Mouse (Mus musculus): ENCODE measurements around the gene Fbxo5. TPM values are rescaled to one million over a fixed set of nuclear protein-coding genes. Genes with fewer than 3 reads are reported as not detected.
A peak's percentile ranks its signal among the peaks of the same experiment; 100 is the strongest.

Gene Fbxo5
- polyA plus RNA-seq, 1 experiment from 2014 or later, result 94.5 TPM

GRCm38 (mm10) chr10:5818772-5819171 lies 13.4 kb upstream of the Fbxo5 start:
- Histone ChIP-seq H3K27me3 (ENCODE audit: control insufficient read depth, insufficient read depth, low read length) (no peaks in the 10 kb centered on the region), H3K9ac (ENCODE audit: low read length) (no peak overlapping the region), H3K36me3 (ENCODE audit: control insufficient read depth, insufficient read depth, low read length) (peaks cover 17% of the 10 kb centered on the region), H3K9me3 (ENCODE audit: control insufficient read depth, low read length) (no peaks in the 10 kb centered on the region), H3K27ac (ENCODE audit: low read depth, low read length) (no peak overlapping the region), H3K4me3 (ENCODE audit: low read depth, low read length) (no peak overlapping the region), H3K4me1 (ENCODE audit: control insufficient read depth, insufficient read depth, low read length) (peaks cover 7% of the 10 kb centered on the region), H3K4me2 (no peak overlapping the region)
- WGBS, result 89% methylated on average over 3 of the region's 3 CpGs
- DNase-seq (ENCODE audit: low spot score, missing footprints) (no peak), ATAC-seq (ENCODE audit: low FRiP score) (no peak)

DNA sequence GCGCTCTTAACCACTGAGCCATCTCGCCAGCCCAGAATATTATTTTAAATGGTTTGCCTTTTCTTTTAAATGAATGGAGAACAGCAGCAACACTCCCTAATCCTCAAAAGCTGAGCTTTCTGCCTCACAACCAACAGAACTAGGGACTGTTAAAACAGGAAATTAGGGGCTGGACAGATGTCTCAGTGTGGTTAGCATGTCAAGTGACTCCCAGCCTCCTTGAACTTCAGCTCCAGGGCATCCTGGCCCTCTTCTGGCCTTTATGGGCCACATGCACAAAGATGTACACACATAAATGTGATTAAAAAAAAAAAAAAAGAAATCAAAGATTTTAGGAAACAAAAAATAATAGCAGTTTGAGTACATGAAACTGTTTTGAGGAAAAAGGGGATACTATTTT lies 10.6 kb upstream of the Fbxo5 start:
- H3K27ac ChIP-seq (ENCODE audit: low read depth, low read length), result no peak overlapping the region
- no peak overlapping the region for H3K4me3 ChIP-seq (ENCODE audit: low read depth, low read length)
- no peaks in the 10 kb centered on the region for H3K27me3 ChIP-seq (ENCODE audit: control insufficient read depth, insufficient read depth, low read length)
- no peak overlapping the region for H3K9ac ChIP-seq (ENCODE audit: low read length)
- H3K36me3 ChIP-seq (ENCODE audit: control insufficient read depth, insufficient read depth, low read length), result peaks cover 26% of the 10 kb centered on the region
- no peaks in the 10 kb centered on the region for H3K9me3 ChIP-seq (ENCODE audit: control insufficient read depth, low read length)
- DNase-seq (ENCODE audit: low spot score, missing footprints), result no peak
- ATAC-seq (ENCODE audit: low FRiP score), result no peak
- WGBS, result 98% methylated on average over 2 of the region's 2 CpGs
- H3K4me1 ChIP-seq (ENCODE audit: control insufficient read depth, insufficient read depth, low read length), result no peaks in the 10 kb centered on the region
- no peak overlapping the region for H3K4me2 ChIP-seq

DNA sequence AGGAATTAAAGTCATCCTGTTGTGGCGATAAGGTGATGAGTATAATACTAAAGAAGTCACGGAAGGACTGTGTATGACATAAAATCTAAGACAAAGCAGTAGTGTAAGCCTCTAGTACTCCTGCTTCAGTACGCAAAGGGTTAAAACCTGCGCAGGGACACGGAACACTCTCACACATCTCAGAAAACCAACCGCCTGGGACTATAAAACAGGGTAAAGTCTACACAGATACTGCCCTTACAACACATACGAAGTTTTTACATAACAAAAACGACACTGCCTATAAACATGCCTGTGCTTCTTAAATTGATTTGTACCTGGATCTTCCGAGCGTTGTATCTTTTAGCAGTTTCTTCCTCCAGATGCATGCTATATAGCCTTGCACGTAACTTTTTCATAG lies 8.3 kb upstream of the Fbxo5 start:
- H3K4me2 ChIP-seq, result no peak overlapping the region
- no peak overlapping the region for H3K9ac ChIP-seq (ENCODE audit: low read length)
- no peak overlapping the region for H3K27ac ChIP-seq (ENCODE audit: low read depth, low read length)
- 94% methylated on average over 11 of the region's 11 CpGs for WGBS
- no peak for ATAC-seq (ENCODE audit: low FRiP score)
- no peaks in the 10 kb centered on the region for H3K9me3 ChIP-seq (ENCODE audit: control insufficient read depth, low read length)
- H3K4me3 ChIP-seq (ENCODE audit: low read depth, low read length), result no peak overlapping the region
- H3K27me3 ChIP-seq (ENCODE audit: control insufficient read depth, insufficient read depth, low read length), result no peaks in the 10 kb centered on the region
- no peaks in the 10 kb centered on the region for H3K4me1 ChIP-seq (ENCODE audit: control insufficient read depth, insufficient read depth, low read length)
- peaks cover 24% of the 10 kb centered on the region for H3K36me3 ChIP-seq (ENCODE audit: control insufficient read depth, insufficient read depth, low read length)
- DNase-seq (ENCODE audit: low spot score, missing footprints), result no peak

DNA sequence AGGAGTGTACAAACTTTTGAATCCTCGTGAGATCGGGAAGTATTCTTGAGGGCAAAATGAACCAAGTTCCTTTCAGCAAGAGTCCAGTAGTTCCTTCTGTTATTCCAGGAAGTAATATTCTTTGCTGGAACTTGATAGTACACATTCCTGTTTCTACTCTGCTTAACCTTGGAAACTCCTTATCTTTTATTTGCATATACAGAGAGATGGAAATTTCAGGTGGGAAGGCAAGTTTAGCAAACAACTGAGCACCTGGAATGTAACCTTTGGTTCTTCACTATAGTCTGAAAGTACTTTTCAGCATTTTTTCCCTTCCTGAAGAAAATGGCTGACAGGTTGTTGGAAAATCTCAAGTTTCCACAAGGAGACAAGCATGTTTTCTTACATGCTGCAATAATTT lies 2.3 kb upstream of the Fbxo5 start:
- H3K36me3 ChIP-seq (ENCODE audit: control insufficient read depth, insufficient read depth, low read length), result peaks cover 6% of the 10 kb centered on the region
- DNase-seq (ENCODE audit: low spot score, missing footprints) (peak; percentile 19), ATAC-seq (ENCODE audit: low FRiP score) (no peak)
- no peak overlapping the region for H3K4me3 ChIP-seq (ENCODE audit: low read depth, low read length)
- H3K27ac ChIP-seq (ENCODE audit: low read depth, low read length), result no peak overlapping the region
- no peak overlapping the region for H3K4me2 ChIP-seq
- peaks cover 16% of the 10 kb centered on the region for H3K4me1 ChIP-seq (ENCODE audit: control insufficient read depth, insufficient read depth, low read length)
- WGBS, result 90% methylated on average over 2 of the region's 2 CpGs
- no peak overlapping the region for H3K9ac ChIP-seq (ENCODE audit: low read length)
- no peaks in the 10 kb centered on the region for H3K27me3 ChIP-seq (ENCODE audit: control insufficient read depth, insufficient read depth, low read length)
- H3K9me3 ChIP-seq (ENCODE audit: control insufficient read depth, low read length), result no peaks in the 10 kb centered on the region

DNA sequence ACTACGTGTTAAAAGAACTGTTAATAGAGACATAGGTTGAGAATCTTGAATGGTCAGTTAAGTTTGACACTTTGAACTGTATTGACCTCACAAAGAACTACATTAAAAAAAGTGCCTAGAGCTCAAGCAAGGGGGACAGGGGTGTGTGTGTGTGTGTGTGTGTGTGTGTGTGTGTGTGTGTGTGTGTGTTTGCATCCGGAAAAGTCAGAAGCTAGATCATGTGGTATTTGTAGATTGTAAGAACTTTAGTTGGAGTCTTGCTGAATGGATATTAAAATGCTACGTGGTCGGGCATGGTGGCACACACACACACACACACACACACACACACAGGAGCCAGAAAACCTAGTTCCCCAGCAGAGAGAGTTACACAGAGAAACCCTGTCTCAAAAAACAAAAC lies 1.6 kb upstream of the Fbxo5 start:
- DNase-seq (ENCODE audit: low spot score, missing footprints) (peak; percentile 53), ATAC-seq (ENCODE audit: low FRiP score) (no peak)
- Histone ChIP-seq H3K9ac (ENCODE audit: low read length) (no peak overlapping the region), H3K4me1 (ENCODE audit: control insufficient read depth, insufficient read depth, low read length) (peaks cover 17% of the 10 kb centered on the region), H3K27ac (ENCODE audit: low read depth, low read length) (no peak overlapping the region), H3K36me3 (ENCODE audit: control insufficient read depth, insufficient read depth, low read length) (peaks cover under 1% of the 10 kb centered on the region; the same call in 1 of the 2 replicates), H3K9me3 (ENCODE audit: control insufficient read depth, low read length) (no peaks in the 10 kb centered on the region), H3K4me2 (no peak overlapping the region), H3K27me3 (ENCODE audit: control insufficient read depth, insufficient read depth, low read length) (no peaks in the 10 kb centered on the region), H3K4me3 (ENCODE audit: low read depth, low read length) (no peak overlapping the region)
- WGBS, result 84% methylated on average over 4 of the region's 4 CpGs

GRCm38 (mm10) chr10:5806416-5806815 lies 1.0 kb upstream of the Fbxo5 start:
- no peaks in the 10 kb centered on the region for H3K27me3 ChIP-seq (ENCODE audit: control insufficient read depth, insufficient read depth, low read length)
- peak overlapping the region; percentile 80 for H3K4me3 ChIP-seq (ENCODE audit: low read depth, low read length)
- peak overlapping the region; percentile 64 for H3K9ac ChIP-seq (ENCODE audit: low read length)
- no peak for DNase-seq (ENCODE audit: low spot score, missing footprints)
- 24% methylated on average over 8 of the region's 8 CpGs for WGBS
- H3K27ac ChIP-seq (ENCODE audit: low read depth, low read length), result peak overlapping the region; percentile 62; the same call in 1 of the 2 replicates
- H3K4me2 ChIP-seq, result peak overlapping the region; percentile 48
- no peak for ATAC-seq (ENCODE audit: low FRiP score)
- H3K4me1 ChIP-seq (ENCODE audit: control insufficient read depth, insufficient read depth, low read length), result peaks cover 22% of the 10 kb centered on the region
- H3K9me3 ChIP-seq (ENCODE audit: control insufficient read depth, low read length), result no peaks in the 10 kb centered on the region
- peaks cover 4% of the 10 kb centered on the region; the same call in 1 of the 2 replicates for H3K36me3 ChIP-seq (ENCODE audit: control insufficient read depth, insufficient read depth, low read length)

- Histone ChIP-seq H3K36me3 (ENCODE audit: control insufficient read depth, insufficient read depth, low read length) (0 out of 2 replicates have a peak, but pooled peaks cover 4% of the 10 kb centered on the region), H3K4me3 (ENCODE audit: low read depth, low read length) (peak overlapping the region; percentile 80), H3K27ac (ENCODE audit: low read depth, low read length) (peak overlapping the region; percentile 62), H3K4me1 (ENCODE audit: control insufficient read depth, insufficient read depth, low read length) (peaks cover 22% of the 10 kb centered on the region), H3K27me3 (ENCODE audit: control insufficient read depth, insufficient read depth, low read length) (no peaks in the 10 kb centered on the region), H3K9ac (ENCODE audit: low read length) (peak overlapping the region; percentile 64), H3K4me2 (peak overlapping the region; percentile 48), H3K9me3 (ENCODE audit: control insufficient read depth, low read length) (no peaks in the 10 kb centered on the region)
- DNase-seq (ENCODE audit: low spot score, missing footprints), result peak; percentile 99
- peak; percentile 93 for ATAC-seq (ENCODE audit: low FRiP score)
- WGBS, result 0% methylated on average over 41 of the region's 43 CpGs
Measured at GRCm38 (mm10) chr10:5805731-5806307, 419 bp upstream of the Fbxo5 start.

DNA sequence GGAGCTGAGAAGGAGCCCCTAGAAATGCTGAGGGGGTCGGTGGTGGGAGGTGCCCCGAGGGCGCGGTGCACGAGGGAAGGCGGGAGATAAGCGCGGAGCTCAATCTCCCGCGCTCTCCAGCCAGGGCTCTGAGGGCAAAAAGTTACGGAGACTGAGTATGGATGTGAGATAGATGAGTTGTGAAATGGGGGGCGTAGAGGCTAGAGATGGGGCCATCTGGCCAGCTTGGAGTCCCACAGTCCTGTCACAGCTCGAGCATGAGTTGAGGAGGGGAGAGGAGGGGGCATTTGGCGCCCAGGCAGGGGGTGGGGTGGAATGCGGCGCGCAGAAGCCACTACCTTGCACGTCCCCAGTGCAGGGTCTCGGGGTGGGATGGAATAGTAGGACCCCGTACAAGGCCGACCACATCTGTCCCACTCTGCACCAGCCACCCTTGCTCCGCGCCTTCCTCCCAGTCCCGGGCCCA lies 676 bp downstream of the Fbxo5 start:
- H3K4me3 ChIP-seq (ENCODE audit: low read depth, low read length), result peak overlapping the region; percentile 80
- peak overlapping the region; percentile 82 for H3K9ac ChIP-seq (ENCODE audit: low read length)
- ATAC-seq (ENCODE audit: low FRiP score), result peak; percentile 41
- peak overlapping the region; percentile 62 for H3K27ac ChIP-seq (ENCODE audit: low read depth, low read length)
- peaks cover 22% of the 10 kb centered on the region for H3K4me1 ChIP-seq (ENCODE audit: control insufficient read depth, insufficient read depth, low read length)
- peak; percentile 92 for DNase-seq (ENCODE audit: low spot score, missing footprints)
- H3K9me3 ChIP-seq (ENCODE audit: control insufficient read depth, low read length), result no peaks in the 10 kb centered on the region
- H3K36me3 ChIP-seq (ENCODE audit: control insufficient read depth, insufficient read depth, low read length), result peaks cover 11% of the 10 kb centered on the region; the same call in 1 of the 2 replicates
- WGBS, result under 1% methylated on average over 20 of the region's 24 CpGs
- H3K4me2 ChIP-seq, result peak overlapping the region; percentile 68
- H3K27me3 ChIP-seq (ENCODE audit: control insufficient read depth, insufficient read depth, low read length), result no peaks in the 10 kb centered on the region

- H3K4me1 ChIP-seq (ENCODE audit: control insufficient read depth, insufficient read depth, low read length), result peaks cover 22% of the 10 kb centered on the region
- peaks cover 12% of the 10 kb centered on the region for H3K36me3 ChIP-seq (ENCODE audit: control insufficient read depth, insufficient read depth, low read length)
- peak overlapping the region; percentile 68 for H3K4me2 ChIP-seq
- no peak overlapping the region for H3K27ac ChIP-seq (ENCODE audit: low read depth, low read length)
- ATAC-seq (ENCODE audit: low FRiP score) (no peak), DNase-seq (ENCODE audit: low spot score, missing footprints) (no peak)
- H3K9ac ChIP-seq (ENCODE audit: low read length), result peak overlapping the region; percentile 69
- peak overlapping the region; percentile 80 for H3K4me3 ChIP-seq (ENCODE audit: low read depth, low read length)
- WGBS, result 11% methylated on average over 1 of the region's 1 CpGs
- no peaks in the 10 kb centered on the region for H3K27me3 ChIP-seq (ENCODE audit: control insufficient read depth, insufficient read depth, low read length)
- no peaks in the 10 kb centered on the region for H3K9me3 ChIP-seq (ENCODE audit: control insufficient read depth, low read length)
Measured at GRCm38 (mm10) chr10:5803739-5804138, 1.7 kb downstream of the Fbxo5 start.
